Mouse (Mus musculus) cerebellum, postnatal 36 days (tissue): ENCODE measurements at regions not wholly inside any gene's neighbourhood (a gene's known extent, or its start where the extent isn't known, plus 50 kb on each side); places are given as distances from the start of the nearest gene placed in this dataset.
A peak's percentile ranks its signal among the peaks of the same experiment; 100 is the strongest.

Experiments
- DNase-seq, 2 experiments: peaks; one replicate each; pipeline ENCODE4 v3.0.0; 2021 to 2022; ENCODE audit warnings: mixed read lengths in 2 of 2

- DNase-seq, result no peak
These were observed 50.9 kb upstream of the Cbln4 start for GRCm38 (mm10) chr2:172094159-172094558.

DNA sequence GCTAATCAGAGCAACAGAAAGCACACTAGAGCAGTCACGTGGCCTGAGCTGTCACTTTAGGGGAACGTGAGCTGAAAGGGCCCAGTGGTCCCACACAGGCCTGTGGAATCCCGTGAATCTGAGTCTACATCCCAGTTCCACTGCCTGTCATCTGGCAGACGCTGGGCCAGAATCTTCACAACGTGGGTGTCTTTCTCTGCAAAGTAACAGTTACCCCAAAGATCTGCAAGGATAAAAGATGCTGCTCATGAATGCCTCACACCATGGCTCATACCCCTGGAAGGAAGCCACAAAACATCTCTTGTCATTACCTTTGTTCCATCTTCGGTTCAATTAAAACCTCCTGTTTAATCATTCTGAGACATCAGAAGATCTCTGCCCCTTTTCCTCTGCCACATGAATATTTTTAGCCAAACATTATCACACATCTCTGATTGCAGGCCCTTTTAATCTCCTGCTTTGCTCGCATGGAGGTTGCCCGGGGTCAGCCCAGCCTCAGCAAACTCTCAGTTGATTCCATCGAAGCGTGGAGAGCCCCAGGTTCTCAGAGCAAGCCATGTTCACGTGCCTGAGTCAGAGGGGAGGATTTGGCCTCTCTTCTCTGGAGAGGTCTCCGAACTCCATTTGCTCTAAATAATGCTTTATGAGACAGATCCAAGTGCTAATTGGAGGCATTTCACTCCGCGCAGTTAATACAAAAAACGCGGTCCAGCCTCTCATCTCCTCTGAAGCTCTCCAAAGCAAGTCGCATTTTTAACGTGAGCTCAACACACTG lies 60.8 kb upstream of the Cbln4 start:
- no peak for DNase-seq

DNA sequence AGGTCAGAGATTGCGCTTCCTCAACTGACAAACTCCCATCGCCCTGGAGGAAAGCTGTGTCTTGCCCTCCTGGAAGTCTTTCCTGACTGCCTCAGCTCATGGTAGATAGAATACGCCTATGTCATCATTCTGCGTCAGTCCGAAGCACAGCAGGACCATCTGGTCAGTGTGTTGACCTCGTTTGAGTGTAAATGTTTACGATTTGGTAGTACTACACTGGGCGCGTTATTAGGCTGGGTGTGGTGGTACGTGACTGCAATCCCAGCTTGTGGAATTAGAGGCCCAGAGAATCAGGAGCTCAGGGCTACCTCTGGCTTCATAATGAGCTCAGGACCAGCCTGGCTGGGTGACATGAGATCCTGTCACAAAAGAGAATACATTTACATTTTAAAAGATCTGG lies 62.0 kb upstream of the Cbln4 start:
- peak; percentile 49 to 55 for DNase-seq

- no peak for DNase-seq
These were observed 67.4 kb upstream of the Cbln4 start for GRCm38 (mm10) chr2:172110706-172111105.

- DNase-seq, result no peak
These were observed 70.4 kb upstream of the Cbln4 start for GRCm38 (mm10) chr2:172113639-172114038.

DNA sequence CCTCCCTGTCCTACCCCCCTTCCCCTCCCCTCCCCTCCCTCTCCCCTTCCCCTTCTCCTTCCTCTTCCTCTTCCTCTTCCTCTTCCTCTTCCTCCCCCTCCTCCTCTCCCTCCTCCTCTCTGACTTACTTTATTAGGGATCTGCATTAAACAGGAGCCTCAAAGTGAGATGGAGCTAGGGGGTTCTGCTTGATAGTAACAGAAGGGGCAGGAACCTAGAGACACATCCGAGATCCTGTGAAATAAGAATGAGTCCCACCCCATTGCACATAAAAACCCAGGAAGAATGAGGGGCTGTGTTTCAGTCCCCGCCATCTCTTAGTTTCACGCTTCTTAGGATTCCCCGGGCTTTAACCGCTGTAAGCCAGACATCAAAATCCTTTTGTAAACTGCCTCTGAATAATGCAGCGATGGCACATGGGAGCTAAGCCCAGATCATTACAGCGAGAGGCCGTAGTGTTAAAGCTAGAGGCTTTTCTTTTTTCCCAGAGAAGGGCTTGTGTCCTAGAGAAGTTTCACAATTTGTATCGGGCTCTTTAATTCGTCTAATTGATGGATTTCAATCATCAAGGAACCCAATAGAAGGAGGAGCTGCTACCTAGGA lies 72.4 kb upstream of the Cbln4 start:
- no peak for DNase-seq

- DNase-seq, result no peak
These were observed 84.3 kb upstream of the Cbln4 start for GRCm38 (mm10) chr2:172127517-172127916.

DNA sequence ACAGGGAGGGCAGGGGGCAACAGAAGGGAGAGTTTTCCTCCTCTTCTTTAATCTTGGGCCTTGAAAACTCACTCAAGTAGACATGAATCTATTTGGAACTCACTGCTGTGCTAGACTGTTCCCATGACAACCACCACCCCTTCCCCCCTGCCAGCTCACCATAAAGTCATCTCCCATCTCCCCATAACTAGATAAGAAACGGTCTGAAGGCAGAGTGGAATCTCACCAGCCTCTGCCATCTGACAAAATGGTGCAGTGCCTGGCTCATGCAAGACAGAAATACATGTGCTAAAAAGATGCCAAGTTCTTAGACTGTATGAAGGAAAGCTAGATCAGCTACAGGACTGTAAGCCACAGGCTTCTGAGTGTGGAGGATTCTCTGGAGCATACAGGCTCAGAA lies 88.0 kb upstream of the Cbln4 start:
- no peak for DNase-seq

- no peak for DNase-seq
These were observed 89.5 kb upstream of the Cbln4 start for GRCm38 (mm10) chr2:172132623-172133332.

DNA sequence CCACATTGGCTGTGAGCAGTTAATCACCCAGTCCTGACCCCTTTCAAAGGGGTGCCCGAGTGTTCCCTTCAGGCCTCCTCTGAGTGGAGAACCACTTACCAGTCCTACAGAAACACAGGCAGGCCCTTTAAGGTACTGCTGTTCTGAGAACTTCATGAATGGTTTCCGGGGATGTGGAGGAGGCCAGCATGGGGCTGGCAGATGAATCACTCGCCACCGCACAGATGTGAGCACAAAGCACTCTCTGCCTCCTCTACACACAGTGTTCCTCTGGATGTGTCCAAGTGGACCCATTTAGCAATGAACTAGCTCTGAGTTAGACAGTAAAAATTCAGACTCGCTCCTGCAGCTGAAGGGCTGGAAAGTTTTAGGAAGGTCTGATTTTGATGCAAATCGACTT lies 96.8 kb upstream of the Cbln4 start:
- no peak for DNase-seq

DNA sequence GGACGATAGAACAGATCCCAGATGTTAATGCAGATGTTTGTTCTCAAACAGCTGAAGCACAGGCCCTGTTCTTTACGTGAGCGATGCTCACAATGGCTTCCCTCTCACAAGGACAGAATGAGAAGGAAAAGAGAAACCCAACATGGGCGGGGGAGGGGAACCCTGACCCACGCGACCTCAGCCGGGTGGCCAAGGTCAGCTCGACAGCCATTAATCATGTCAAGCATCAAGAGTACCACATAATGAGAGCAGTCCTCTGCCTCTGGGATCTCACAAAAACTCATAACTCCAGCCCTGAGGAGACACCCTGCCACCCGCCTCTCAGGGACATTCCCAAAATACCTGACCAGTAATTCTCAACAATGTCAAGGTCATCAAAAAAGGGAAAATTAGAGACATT lies 100.0 kb upstream of the Cbln4 start:
- DNase-seq, result no peak

GRCm38 (mm10) chr2:172148736-172149135 lies 99.6 kb upstream of the Mc3r start:
- no peak for DNase-seq

- DNase-seq, result no peak
These were observed 98.6 kb upstream of the Mc3r start for GRCm38 (mm10) chr2:172149734-172150133.

- DNase-seq, result no peak
These were observed 97.4 kb upstream of the Mc3r start for GRCm38 (mm10) chr2:172150898-172151297.

- DNase-seq, result no peak
These were observed 88.4 kb upstream of the Mc3r start for GRCm38 (mm10) chr2:172159909-172160308.

DNA sequence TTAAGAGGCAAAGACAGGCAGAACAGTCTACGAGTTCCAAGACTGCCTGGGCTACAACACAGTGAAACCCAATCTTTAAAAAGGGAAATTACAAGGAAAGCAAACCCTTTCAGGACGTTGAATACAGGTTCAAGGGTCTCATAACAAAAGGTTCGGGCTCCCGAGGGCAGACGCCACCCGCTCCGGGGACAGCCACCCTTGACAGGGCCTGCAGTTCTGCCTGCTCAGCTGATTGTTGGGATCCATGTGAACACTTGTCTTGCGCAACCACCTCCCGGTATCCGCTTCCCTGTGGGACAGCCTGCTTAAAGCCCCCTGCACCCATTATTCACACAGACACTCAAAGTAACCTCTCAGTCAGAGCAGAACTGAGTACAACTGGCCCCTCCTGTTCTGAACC lies 70.9 kb upstream of the Mc3r start:
- no peak for DNase-seq

- no peak for DNase-seq
These were observed 69.0 kb upstream of the Mc3r start for GRCm38 (mm10) chr2:172179301-172179700.

- DNase-seq, result no peak
These were observed 50.5 kb upstream of the Mc3r start for GRCm38 (mm10) chr2:172197746-172198145.
